Mouse (Mus musculus): ENCODE measurements at regions not wholly inside any gene's neighbourhood (a gene's known extent, or its start where the extent isn't known, plus 50 kb on each side); places are given as distances from the start of the nearest gene placed in this dataset.

DNA sequence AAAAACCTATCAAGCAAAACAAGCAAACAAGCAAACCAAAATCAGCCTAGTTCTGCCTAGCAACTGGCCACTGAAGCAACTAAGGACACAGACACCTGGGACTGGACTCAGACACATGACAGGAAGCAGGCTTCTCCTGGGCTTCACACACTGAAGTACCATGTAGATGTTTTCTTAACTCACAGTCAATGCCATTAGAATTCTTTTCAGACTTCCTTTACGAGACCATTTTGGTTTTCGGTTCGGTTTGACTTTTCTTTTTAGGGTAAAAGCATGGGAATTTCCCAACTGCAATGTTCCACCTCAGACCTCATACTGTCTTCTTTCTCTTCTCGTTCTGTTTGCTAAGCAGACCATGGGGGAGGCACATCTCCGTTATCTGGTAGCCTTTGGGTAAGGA is 114.7 kb upstream of the Tbl1xr1 start:
- no peak for DNase-seq (ENCODE audit: low read depth, low spot score)

GRCm38 (mm10) chr3:21962360-21962782 is 114.1 kb upstream of the Tbl1xr1 start:
- DNase-seq (ENCODE audit: low read depth, low spot score): no peak

GRCm38 (mm10) chr3:21962921-21963732 is 113.3 kb upstream of the Tbl1xr1 start:
- peak; percentile 16 for DNase-seq (ENCODE audit: low read depth, low spot score)

DNA sequence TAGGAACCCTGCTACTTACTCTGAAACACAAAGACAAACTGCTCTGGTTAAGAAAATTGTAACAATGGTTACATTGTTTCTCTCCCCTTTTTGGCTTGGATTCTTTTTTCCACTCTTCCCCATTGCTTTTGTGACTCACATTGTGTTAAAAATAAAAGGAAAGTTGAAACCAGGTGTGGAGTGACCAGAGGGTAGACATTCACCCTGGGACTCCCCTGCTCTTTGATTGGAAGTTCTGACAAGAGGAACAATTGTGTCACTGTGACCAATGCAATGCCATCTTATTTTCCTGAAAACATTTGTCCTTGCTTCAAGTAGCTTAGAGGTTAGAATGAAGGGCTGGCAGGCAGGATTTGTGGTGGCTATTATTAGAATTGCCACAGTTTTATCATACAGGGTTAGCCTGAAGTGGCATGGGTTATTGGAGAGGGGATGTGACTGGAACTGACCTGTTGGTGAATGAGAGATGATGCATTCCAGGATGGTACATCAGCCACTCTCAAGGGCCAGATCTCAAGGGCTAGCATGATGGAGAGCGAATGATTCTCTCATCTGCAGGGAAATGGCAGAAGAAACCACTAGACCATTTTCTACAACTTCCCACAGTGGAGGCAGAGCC is 112.6 kb upstream of the Tbl1xr1 start:
- DNase-seq (ENCODE audit: low read depth, low spot score): no peak

DNA sequence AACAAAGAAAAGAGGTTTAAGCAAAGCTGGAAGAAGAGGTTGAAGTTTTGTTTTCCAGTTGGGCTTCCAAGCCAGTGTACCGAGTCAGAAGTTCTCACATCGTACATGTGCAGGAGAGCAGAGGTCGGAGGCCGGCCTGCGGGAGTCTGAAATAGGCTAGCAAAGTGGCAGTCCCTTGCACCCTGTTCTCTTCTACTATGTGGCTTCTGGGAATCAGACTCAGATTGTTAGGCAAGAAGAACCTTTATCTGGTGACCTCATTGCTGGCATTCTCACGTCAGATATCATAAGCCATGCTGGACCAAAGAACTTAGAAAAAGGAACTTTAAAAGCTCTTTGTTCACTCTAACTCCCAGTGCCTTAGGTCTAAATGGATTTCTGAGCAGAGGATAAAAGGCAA is 112.0 kb upstream of the Tbl1xr1 start:
- no peak for DNase-seq (ENCODE audit: low read depth, low spot score)

GRCm38 (mm10) chr3:21965556-21965955 is 110.9 kb upstream of the Tbl1xr1 start:
- no peak for DNase-seq (ENCODE audit: low read depth, low spot score)

- no peak for DNase-seq (ENCODE audit: low read depth, low spot score)
Measured at GRCm38 (mm10) chr3:21971731-21972130, 104.7 kb upstream of the Tbl1xr1 start.

GRCm38 (mm10) chr3:21973153-21973552 is 103.3 kb upstream of the Tbl1xr1 start:
- no peak for DNase-seq (ENCODE audit: low read depth, low spot score)

- no peak for DNase-seq (ENCODE audit: low read depth, low spot score)
Measured at GRCm38 (mm10) chr3:21973681-21974080, 102.8 kb upstream of the Tbl1xr1 start.

GRCm38 (mm10) chr3:21974766-21975165 is 101.7 kb upstream of the Tbl1xr1 start:
- DNase-seq (ENCODE audit: low read depth, low spot score): no peak

DNA sequence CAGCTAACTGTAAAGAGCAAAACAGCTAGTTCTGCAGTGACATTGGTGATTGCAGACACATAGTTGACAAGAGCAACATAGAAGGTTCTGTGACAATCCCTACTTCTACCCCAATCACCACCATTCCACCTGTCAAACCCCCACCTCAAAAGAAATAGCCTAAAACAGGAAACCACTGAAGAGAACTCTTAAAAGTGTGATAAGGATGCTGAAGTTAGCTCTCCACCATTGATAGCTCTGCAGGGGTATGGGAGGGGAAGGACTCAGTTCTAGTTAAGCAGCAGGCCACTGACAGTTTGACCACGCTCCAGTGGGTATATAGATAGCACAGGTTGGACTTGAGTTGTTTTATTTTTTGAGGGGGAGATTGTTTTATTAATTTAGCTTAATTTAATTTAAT is 98.7 kb upstream of the Tbl1xr1 start:
- DNase-seq (ENCODE audit: low read depth, low spot score): no peak

- no peak for DNase-seq (ENCODE audit: low read depth, low spot score)
Measured at GRCm38 (mm10) chr3:21982991-21983390, 93.5 kb upstream of the Tbl1xr1 start.

GRCm38 (mm10) chr3:21983993-21984725 is 92.3 kb upstream of the Tbl1xr1 start:
- DNase-seq (ENCODE audit: low read depth, low spot score): no peak

GRCm38 (mm10) chr3:21984807-21985206 is 91.6 kb upstream of the Tbl1xr1 start:
- DNase-seq (ENCODE audit: low read depth, low spot score): no peak

DNA sequence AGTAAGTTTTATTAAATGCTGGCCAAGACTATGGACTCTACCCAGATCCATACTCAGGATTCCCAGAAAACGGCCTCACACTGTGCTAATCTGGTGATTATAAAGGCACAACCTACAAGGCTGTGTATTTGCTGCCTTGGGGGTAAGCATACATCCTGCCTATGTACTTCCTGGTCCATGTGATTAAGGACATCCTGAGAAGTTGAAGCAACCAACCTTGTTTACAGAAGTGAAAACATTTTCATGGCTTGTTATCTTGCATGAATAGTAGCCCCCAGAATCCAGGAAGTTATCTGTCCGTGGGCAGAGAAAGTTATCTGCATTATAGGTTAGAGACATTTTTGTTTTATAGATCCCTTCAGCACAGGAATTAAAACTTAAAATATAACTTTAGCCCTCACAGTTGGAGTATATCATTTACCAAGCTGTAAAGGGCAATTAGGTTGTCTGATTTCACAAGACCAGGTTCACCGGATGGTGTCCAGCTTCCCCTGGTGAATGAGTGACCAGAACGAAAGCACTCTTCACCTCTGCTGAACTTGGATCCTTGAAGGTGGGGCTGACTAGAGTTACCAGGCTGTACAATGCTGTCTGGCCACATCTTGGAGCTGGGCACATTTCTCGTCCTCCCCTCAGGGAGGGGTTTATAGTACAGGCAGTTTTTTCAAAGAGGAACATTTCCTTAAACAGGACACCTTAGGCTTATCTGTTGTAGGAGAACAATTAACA is 90.1 kb upstream of the Tbl1xr1 start:
- DNase-seq (ENCODE audit: low read depth, low spot score): no peak

GRCm38 (mm10) chr3:21986893-21987250 is 89.6 kb upstream of the Tbl1xr1 start:
- no peak for DNase-seq (ENCODE audit: low read depth, low spot score)

GRCm38 (mm10) chr3:21987455-21988009 is 88.9 kb upstream of the Tbl1xr1 start:
- DNase-seq (ENCODE audit: low read depth, low spot score): no peak

- DNase-seq (ENCODE audit: low read depth, low spot score): no peak
Measured at GRCm38 (mm10) chr3:21988010-21988531, 88.4 kb upstream of the Tbl1xr1 start.

- DNase-seq (ENCODE audit: low read depth, low spot score): no peak
Measured at GRCm38 (mm10) chr3:21990526-21990925, 85.9 kb upstream of the Tbl1xr1 start.

GRCm38 (mm10) chr3:21991681-21992152 is 84.7 kb upstream of the Tbl1xr1 start:
- DNase-seq (ENCODE audit: low read depth, low spot score): no peak

DNA sequence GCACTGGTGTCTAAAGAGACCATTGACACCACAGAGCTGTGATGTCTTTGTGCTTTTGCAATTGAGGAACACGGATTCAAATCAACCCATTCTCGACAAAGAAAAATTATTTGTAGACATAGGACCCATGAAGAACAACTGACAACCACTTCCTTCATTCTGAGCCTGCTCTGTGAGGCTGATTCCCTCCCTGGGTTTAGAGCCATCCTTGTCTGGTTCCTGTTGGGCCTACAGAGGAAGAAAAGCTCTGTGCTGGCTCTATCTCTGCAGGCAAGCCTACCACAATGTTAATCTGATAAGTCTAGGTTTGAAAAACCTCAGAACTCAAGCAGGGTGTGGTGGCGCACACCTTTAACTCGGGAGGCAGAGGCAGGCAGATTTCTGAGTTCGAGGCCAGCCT is 84.2 kb upstream of the Tbl1xr1 start:
- no peak for DNase-seq (ENCODE audit: low read depth, low spot score)
